ENCODE assay signal across 15 mouse cellular contexts in the genomic region with DNA sequence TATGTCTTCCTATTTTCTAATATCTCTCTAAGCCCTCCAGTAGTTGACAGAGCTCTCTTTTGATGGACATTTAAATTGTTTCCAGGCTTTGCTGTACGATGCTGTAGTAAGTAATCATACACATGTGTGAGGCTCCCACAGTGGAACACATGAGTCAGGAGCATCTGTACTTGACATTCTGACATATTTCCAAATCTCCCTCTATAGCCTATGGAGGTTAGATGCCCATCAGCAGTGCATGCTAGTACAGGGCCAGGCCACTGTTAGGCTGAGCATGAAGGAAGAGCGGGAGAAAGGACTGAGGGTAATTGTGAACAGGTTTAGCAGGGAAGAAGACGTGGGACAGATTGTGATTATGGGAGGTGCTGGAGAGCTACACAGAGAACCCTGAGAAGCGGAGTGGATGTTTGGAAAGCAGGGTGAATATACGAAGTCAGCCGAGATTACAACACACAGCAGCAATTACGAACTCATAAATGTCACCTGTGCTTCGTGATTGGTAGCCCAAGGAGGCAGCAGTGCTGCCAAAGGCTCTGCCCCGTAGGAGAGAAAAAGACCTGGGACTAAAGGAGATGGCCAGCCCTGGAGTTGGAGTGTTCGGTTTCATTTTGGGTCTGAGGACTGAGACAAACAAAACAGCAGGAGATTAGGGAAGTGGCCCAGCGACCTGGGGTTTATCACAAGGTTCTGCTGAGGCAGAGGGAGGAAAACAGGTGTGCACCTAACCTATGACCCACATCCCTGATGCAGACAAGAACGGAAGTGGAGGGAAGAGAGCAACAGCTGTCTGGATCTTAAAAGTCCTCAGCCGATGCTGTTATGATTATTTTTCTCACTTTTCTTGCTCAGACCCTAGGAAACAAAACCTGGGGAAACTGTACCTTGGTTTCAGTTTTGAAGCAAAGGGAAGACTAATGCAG. TPM values are rescaled to one million over a fixed set of nuclear protein-coding genes. Genes with fewer than 3 reads are reported as not detected.
DNase-seq lines count a peak whose midpoint lies in the region; ATAC-seq lines count a peak whose summit lies in the region.
"Had no signal": no experiment of that assay in that cellular context is flagged by ENCODE, and none has a peak within 500 bp of the region (broad histone marks: within the 10 kb centered on the region; RNA-seq: fewer than 3 reads in every experiment).

No protein-coding gene starts in this region.

- H3K4me3 ChIP-seq in embryonic facial prominence, embryonic 12.5 days: no peak overlapping the region
- H3K4me3 ChIP-seq in stomach, embryonic 16.5 days (replicated peaks; ENCODE audit: low read length): no peak overlapping the region
- H3K4me3 ChIP-seq: heart, embryonic 13.5 days had no signal

- 30% methylated on average over 13 of the region's 13 CpGs for WGBS in embryonic facial prominence, embryonic 12.5 days
- WGBS in large intestine, adult 2 months: 19% methylated on average over 13 of the region's 13 CpGs
- 42% methylated on average over 13 of the region's 13 CpGs for WGBS in stomach, embryonic 16.5 days

- H3K27ac ChIP-seq in embryonic facial prominence, embryonic 12.5 days: peak overlapping the region; percentile 67
- peak overlapping the region; percentile 65 for H3K27ac ChIP-seq in stomach, embryonic 16.5 days (ENCODE audit: low read length)

- H3K4me2 ChIP-seq in embryonic facial prominence, embryonic 12.5 days (replicated peaks): no peak overlapping the region
- no peak overlapping the region for H3K4me2 ChIP-seq in stomach, embryonic 16.5 days (ENCODE audit: low read depth, low read length)
- H3K4me2 ChIP-seq: heart, embryonic 13.5 days had no signal

- H3K9me3 ChIP-seq in embryonic facial prominence, embryonic 12.5 days: no peaks in the 10 kb centered on the region
- no peaks in the 10 kb centered on the region for H3K9me3 ChIP-seq in stomach, embryonic 16.5 days (replicated peaks; ENCODE audit: control insufficient read depth, low read length)
- H3K9me3 ChIP-seq: heart, embryonic 13.5 days had no signal

- no peak overlapping the region for H3K9ac ChIP-seq in embryonic facial prominence, embryonic 12.5 days
- H3K9ac ChIP-seq in stomach, embryonic 16.5 days (ENCODE audit: low read length): peak overlapping the region; percentile 7; the same call in 1 of the 2 replicates

- intact Hi-C loops in left cerebral cortex, postnatal 4 days (cut with DNase I): no loop called here

- no peaks in the 10 kb centered on the region for H3K27me3 ChIP-seq in embryonic facial prominence, embryonic 12.5 days
- no peaks in the 10 kb centered on the region for H3K27me3 ChIP-seq in stomach, embryonic 16.5 days (ENCODE audit: control insufficient read depth, insufficient read depth, low read length)
- H3K27me3 ChIP-seq: heart, embryonic 13.5 days had no signal

- ATAC-seq in embryonic facial prominence, embryonic 12.5 days (ENCODE audit: insufficient number of reproducible peaks, insufficient read depth, low FRiP score, low TSS enrichment): peak; percentile 42; the same call in 1 of the 2 replicates
- no peak for ATAC-seq in stomach, embryonic 16.5 days (ENCODE audit: insufficient read depth, low FRiP score)
- no peak for ATAC-seq in monocyte, adult 5-6 weeks (replicated peaks; ENCODE audit: insufficient number of reproducible peaks, low FRiP score, low TSS enrichment, poor library complexity, severe bottlenecking)
- ATAC-seq: hindbrain, embryonic 16.5 days had no signal

- DNase-seq in CD4-positive helper T cell, adult 2 months (ENCODE audit: low read depth, low spot score): peak; percentile 25
- DNase-seq in large intestine, adult 2 months (ENCODE audit: low read depth, low spot score): peak; percentile 52
- DNase-seq in liver: no peak
- no peak for DNase-seq in ovary, adult 18-20 months (ENCODE audit: low spot score)
- DNase-seq in left cerebral cortex, postnatal 4 days: no peak
- DNase-seq: cerebellum, postnatal 36 days; kidney, postnatal 25 days; midbrain, embryonic 14.5 days had no signal

- H3K4me1 ChIP-seq in embryonic facial prominence, embryonic 12.5 days: peaks cover 25% of the 10 kb centered on the region
- peaks cover 14% of the 10 kb centered on the region for H3K4me1 ChIP-seq in stomach, embryonic 16.5 days (ENCODE audit: control insufficient read depth, insufficient read depth, low read length)

- H3K36me3 ChIP-seq in embryonic facial prominence, embryonic 12.5 days: 0 out of 2 replicates have a peak, but pooled peaks cover 3% of the 10 kb centered on the region
- no peaks in the 10 kb centered on the region for H3K36me3 ChIP-seq in stomach, embryonic 16.5 days (ENCODE audit: control insufficient read depth, insufficient read depth, low read length)
- H3K36me3 ChIP-seq: G1E; heart, embryonic 13.5 days had no signal

RNA-seq across cellular contexts. Expression of a gene that starts 55.1 kb away (rescaled TPM):
- polyA plus RNA-seq in embryonic facial prominence, embryonic 12.5 days (2016; fragmentation: Nextera tagmentation; extraction: Ambion mirVana): 0.40 and 0.42 TPM in 2 replicates
- 0.04 and 0.14 TPM in 2 replicates for polyA plus RNA-seq in large intestine, adult 2 months (2012; rRNA removed)
- 0.25 and 0.34 TPM in 2 replicates for polyA plus RNA-seq in stomach, embryonic 16.5 days (2015; fragmentation: Nextera tagmentation; extraction: Ambion mirVana)
- total RNA-seq in monocyte, adult 5-6 weeks (2017): not detected in 3 replicates
- total RNA-seq in left cerebral cortex, postnatal 4 days (2021): not detected
- total RNA-seq: G1E; left cerebral cortex, postnatal 25 days had no signal
- polyA plus RNA-seq: G1E; midbrain, embryonic 14.5 days had no signal

Comparison
In these comparisons a context has a peak if more than half of its experiments do, and no peak if none do; other contexts are left out.
1. DNase-seq: peak in CD4-positive helper T cell, adult 2 months (single experiment) and large intestine, adult 2 months (single experiment); none in liver (single experiment), ovary, adult 18-20 months (single experiment) and left cerebral cortex, postnatal 4 days (single experiment).